Mouse (Mus musculus) midbrain, embryonic 11.5 days (tissue): ENCODE results near the gene Gnb5. TPM values are rescaled to one million over a fixed set of nuclear protein-coding genes. Genes with fewer than 3 reads are reported as not detected.

Source experiments
- ATAC-seq: fragments of 200-750 bp; cut with Nextera tagmentation; 2 replicates; pipeline ENCODE4 v1.8.0; 2017; ENCODE audit warnings: moderate TSS enrichment, moderate library complexity; ENCODE audit not compliant: low FRiP score
- DNase-seq: peaks from one replicate; pipeline ENCODE4 v3.0.0; 2015; ENCODE audit warnings: low spot score; ENCODE audit errors: missing footprints
- H3K27ac ChIP-seq: fragments of 300-500 bp; sonication (generic); 2 replicates; pipeline ENCODE4 v1.5.1; 2014; ENCODE audit warnings: low read depth, low read length
- H3K27me3 ChIP-seq: fragments of 300-500 bp; sonication (generic); 2 replicates; pipeline ENCODE4 v1.6.1; 2014; ENCODE audit warnings: mild to moderate bottlenecking, low read length, moderate library complexity, mixed read lengths; ENCODE audit not compliant: control insufficient read depth, insufficient read depth
- H3K36me3 ChIP-seq: fragments of 300-500 bp; sonication (generic); 2 replicates; pipeline ENCODE4 v1.6.1; 2014; ENCODE audit warnings: mild to moderate bottlenecking, low read length, moderate library complexity, mixed read lengths; ENCODE audit not compliant: control insufficient read depth, insufficient read depth
- H3K4me1 ChIP-seq: fragments of 300-500 bp; sonication (generic); 2 replicates; pipeline ENCODE4 v1.6.1; 2014; ENCODE audit warnings: low read length; ENCODE audit not compliant: control insufficient read depth, insufficient read depth
- H3K4me2 ChIP-seq: fragments of 300-500 bp; sonication (generic); 2 replicates; pipeline ENCODE4 v1.6.1; 2014; ENCODE audit warnings: mild to moderate bottlenecking, moderate library complexity
- H3K4me3 ChIP-seq: fragments of 300-500 bp; sonication (generic); 2 replicates; pipeline ENCODE4 v1.5.1; 2014; ENCODE audit warnings: low read depth, low read length
- H3K9ac ChIP-seq: fragments of 300-500 bp; sonication (generic); 2 replicates; pipeline ENCODE4 v1.6.1; 2014; ENCODE audit warnings: low read length
- H3K9me3 ChIP-seq: fragments of 300-500 bp; sonication (generic); 2 replicates; pipeline ENCODE4 v1.6.1; 2016; ENCODE audit warnings: low read length; ENCODE audit not compliant: control insufficient read depth
- WGBS: fragments of 180-500 bp; shearing (Covaris S2); extraction: QIAGEN DNeasy Blood & Tissue Kit; methylation state at CpG from one replicate; pipeline ENCODE4 v1.1.7; 2014; 5-methylcytosine and 5-hydroxymethylcytosine counted together
- polyA plus RNA-seq: library from polyadenylated mRNA; unstranded; fragments of >200 nt; fragmentation: Nextera tagmentation; extraction: Ambion mirVana; gene quantifications from 2 replicates; pipeline ENCODE4 v1.2.1, GENCODE M21; 2014

Gene Gnb5
- polyA plus RNA-seq, 1 experiment from 2014 or later: 33.1 TPM

GRCm38 (mm10) chr9:75338016-75338415 is 31.9 kb downstream of the Gnb5 start:
- no peak overlapping the region for H3K4me3 ChIP-seq
- H3K36me3 ChIP-seq: peaks cover 7% of the 10 kb centered on the region; the same call in 1 of the 2 replicates
- H3K27me3 ChIP-seq: no peaks in the 10 kb centered on the region
- no peak overlapping the region for H3K4me2 ChIP-seq
- H3K4me1 ChIP-seq: no peaks in the 10 kb centered on the region
- no peaks in the 10 kb centered on the region for H3K9me3 ChIP-seq
- H3K9ac ChIP-seq: no peak overlapping the region
- WGBS: 96% methylated on average over 6 of the region's 6 CpGs
- no peak overlapping the region for H3K27ac ChIP-seq
- no peak for ATAC-seq
- DNase-seq: no peak

- no peaks in the 10 kb centered on the region for H3K27me3 ChIP-seq
- H3K36me3 ChIP-seq: no peaks in the 10 kb centered on the region
- no peak overlapping the region for H3K4me2 ChIP-seq
- no peaks in the 10 kb centered on the region for H3K9me3 ChIP-seq
- no peak overlapping the region for H3K4me3 ChIP-seq
- no peak overlapping the region for H3K27ac ChIP-seq
- ATAC-seq (no peak), DNase-seq (no peak)
- H3K4me1 ChIP-seq: no peaks in the 10 kb centered on the region
- WGBS: 92% methylated on average over 4 of the region's 4 CpGs
- no peak overlapping the region for H3K9ac ChIP-seq
These were observed 36.3 kb downstream of the Gnb5 start for GRCm38 (mm10) chr9:75342433-75342832.

GRCm38 (mm10) chr9:75347458-75347857 is 41.4 kb downstream of the Gnb5 start, which contains the start of gene Bcl2l10:
TSS of gene Bcl2l10 (plus strand) at chr9:75347758.
- Histone ChIP-seq H3K9ac (no peak within 1 kb of the TSS), H3K4me1 (no peaks in the 10 kb centered on the region), H3K9me3 (no peaks in the 10 kb centered on the region), H3K27me3 (no peaks in the 10 kb centered on the region), H3K4me3 (no peak within 1 kb of the TSS), H3K27ac (no peak within 1 kb of the TSS), H3K36me3 (no peaks in the 10 kb centered on the region), H3K4me2 (no peak within 1 kb of the TSS)
- 86% methylated on average over 5 of the region's 5 CpGs for WGBS
- ATAC-seq (no peak), DNase-seq (no peak)

- ATAC-seq: no peak
- H3K4me3 ChIP-seq: no peak overlapping the region
- H3K27ac ChIP-seq: no peak overlapping the region
- H3K27me3 ChIP-seq: no peaks in the 10 kb centered on the region
- H3K36me3 ChIP-seq: no peaks in the 10 kb centered on the region
- no peak overlapping the region for H3K4me2 ChIP-seq
- H3K9me3 ChIP-seq: no peaks in the 10 kb centered on the region
- WGBS: 90% methylated on average over 17 of the region's 17 CpGs
- H3K4me1 ChIP-seq: no peaks in the 10 kb centered on the region
- no peak overlapping the region for H3K9ac ChIP-seq
- DNase-seq: no peak
These were observed 42.0 kb downstream of the Gnb5 start for GRCm38 (mm10) chr9:75348066-75348465.

GRCm38 (mm10) chr9:75348641-75349040 is 42.6 kb downstream of the Gnb5 start:
- no peaks in the 10 kb centered on the region for H3K27me3 ChIP-seq
- no peak overlapping the region for H3K27ac ChIP-seq
- no peaks in the 10 kb centered on the region for H3K36me3 ChIP-seq
- no peak overlapping the region for H3K4me2 ChIP-seq
- H3K4me1 ChIP-seq: no peaks in the 10 kb centered on the region
- WGBS: 62% methylated on average over 3 of the region's 3 CpGs
- no peak overlapping the region for H3K9ac ChIP-seq
- ATAC-seq (no peak), DNase-seq (no peak)
- no peak overlapping the region for H3K4me3 ChIP-seq
- H3K9me3 ChIP-seq: no peaks in the 10 kb centered on the region

- Histone ChIP-seq H3K4me3 (no peak overlapping the region), H3K9ac (no peak overlapping the region), H3K27ac (no peak overlapping the region), H3K4me2 (no peak overlapping the region), H3K27me3 (no peaks in the 10 kb centered on the region), H3K9me3 (no peaks in the 10 kb centered on the region), H3K36me3 (no peaks in the 10 kb centered on the region), H3K4me1 (no peaks in the 10 kb centered on the region)
- no peak for DNase-seq
- WGBS: 77% methylated on average over 8 of the region's 8 CpGs
- no peak for ATAC-seq
These were observed 47.0 kb downstream of the Gnb5 start for GRCm38 (mm10) chr9:75353094-75353493.

GRCm38 (mm10) chr9:75355783-75356182 is 49.7 kb downstream of the Gnb5 start:
- Histone ChIP-seq H3K4me1 (no peaks in the 10 kb centered on the region), H3K27me3 (no peaks in the 10 kb centered on the region), H3K9ac (no peak overlapping the region), H3K9me3 (no peaks in the 10 kb centered on the region), H3K36me3 (no peaks in the 10 kb centered on the region), H3K4me3 (no peak overlapping the region), H3K4me2 (no peak overlapping the region), H3K27ac (no peak overlapping the region)
- ATAC-seq (no peak), DNase-seq (no peak)
- 89% methylated on average over 4 of the region's 4 CpGs for WGBS

GRCm38 (mm10) chr9:75357087-75357654 is 51.1 kb downstream of the Gnb5 start:
- no peak overlapping the region for H3K4me2 ChIP-seq
- H3K9me3 ChIP-seq: no peaks in the 10 kb centered on the region
- H3K9ac ChIP-seq: no peak overlapping the region
- no peaks in the 10 kb centered on the region for H3K36me3 ChIP-seq
- no peaks in the 10 kb centered on the region for H3K4me1 ChIP-seq
- 77% methylated on average over 9 of the region's 9 CpGs for WGBS
- no peak for ATAC-seq
- no peaks in the 10 kb centered on the region for H3K27me3 ChIP-seq
- no peak overlapping the region for H3K4me3 ChIP-seq
- no peak for DNase-seq
- H3K27ac ChIP-seq: no peak overlapping the region

- Histone ChIP-seq H3K36me3 (no peaks in the 10 kb centered on the region), H3K27ac (no peak overlapping the region), H3K9ac (no peak overlapping the region), H3K4me2 (no peak overlapping the region), H3K9me3 (no peaks in the 10 kb centered on the region), H3K4me1 (no peaks in the 10 kb centered on the region), H3K27me3 (no peaks in the 10 kb centered on the region), H3K4me3 (no peak overlapping the region)
- 50% methylated on average over 5 of the region's 5 CpGs for WGBS
- DNase-seq: peak; percentile 93
- ATAC-seq: no peak; the same call in 1 of the 2 replicates
These were observed 55.6 kb downstream of the Gnb5 start for GRCm38 (mm10) chr9:75361699-75362098.
